Mouse (Mus musculus): ENCODE data around the gene Grap. TPM values are rescaled to one million over a fixed set of nuclear protein-coding genes. Genes with fewer than 3 reads are reported as not detected.

The Grap gene
- polyA plus RNA-seq, 1 experiment from 2014 or later: 11.1 TPM

DNA sequence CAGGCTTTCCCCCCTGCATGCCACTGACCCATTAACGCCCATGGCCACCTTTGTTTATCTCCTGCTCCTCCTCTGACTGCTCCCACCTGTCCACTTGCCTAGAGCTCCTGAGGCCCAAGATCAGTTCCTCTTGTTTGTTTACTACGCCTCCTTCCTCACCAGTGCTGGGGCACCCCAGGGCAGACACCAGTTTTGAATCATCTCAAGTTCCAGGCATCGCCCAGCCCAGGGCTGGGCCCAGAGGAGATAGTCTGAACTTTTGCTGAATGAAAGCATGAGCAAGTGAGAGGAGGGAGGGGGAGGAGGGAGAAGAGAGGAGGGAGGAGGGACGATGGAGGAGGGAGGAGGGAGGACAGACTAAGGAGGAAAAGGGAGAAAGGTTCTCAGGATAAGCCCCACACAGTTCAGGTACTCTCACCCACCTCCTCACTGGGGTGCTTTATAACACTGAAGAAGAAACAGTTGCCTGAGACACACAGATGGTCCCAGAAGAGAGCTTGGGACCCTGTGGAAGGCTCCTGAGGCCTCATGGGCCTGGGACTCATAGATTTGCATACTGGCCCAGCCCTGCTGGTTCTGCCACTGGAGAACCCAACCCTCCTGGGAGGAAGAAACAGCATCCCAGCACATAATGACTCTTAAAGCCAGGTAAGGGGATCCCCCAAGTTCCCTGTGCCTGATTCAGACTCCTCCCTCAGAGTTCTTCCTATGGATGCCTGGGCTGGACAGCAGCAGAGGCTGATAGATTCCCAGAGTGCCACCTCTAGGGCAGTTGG is 26.2 kb downstream of the Grap start:
- H3K27ac ChIP-seq: no peak overlapping the region
- peaks cover 18% of the 10 kb centered on the region for H3K4me1 ChIP-seq (replicated peaks)
- no peak overlapping the region for H3K9ac ChIP-seq (replicated peaks)
- ATAC-seq: no peak
- H3K27me3 ChIP-seq: peaks cover 17% of the 10 kb centered on the region
- no peaks in the 10 kb centered on the region for H3K9me3 ChIP-seq
- no peak overlapping the region for H3K4me3 ChIP-seq (replicated peaks)
- WGBS: 72% methylated on average over 4 of the region's 4 CpGs
- H3K36me3 ChIP-seq: no peaks in the 10 kb centered on the region
- H3K4me2 ChIP-seq (replicated peaks): no peak overlapping the region

DNA sequence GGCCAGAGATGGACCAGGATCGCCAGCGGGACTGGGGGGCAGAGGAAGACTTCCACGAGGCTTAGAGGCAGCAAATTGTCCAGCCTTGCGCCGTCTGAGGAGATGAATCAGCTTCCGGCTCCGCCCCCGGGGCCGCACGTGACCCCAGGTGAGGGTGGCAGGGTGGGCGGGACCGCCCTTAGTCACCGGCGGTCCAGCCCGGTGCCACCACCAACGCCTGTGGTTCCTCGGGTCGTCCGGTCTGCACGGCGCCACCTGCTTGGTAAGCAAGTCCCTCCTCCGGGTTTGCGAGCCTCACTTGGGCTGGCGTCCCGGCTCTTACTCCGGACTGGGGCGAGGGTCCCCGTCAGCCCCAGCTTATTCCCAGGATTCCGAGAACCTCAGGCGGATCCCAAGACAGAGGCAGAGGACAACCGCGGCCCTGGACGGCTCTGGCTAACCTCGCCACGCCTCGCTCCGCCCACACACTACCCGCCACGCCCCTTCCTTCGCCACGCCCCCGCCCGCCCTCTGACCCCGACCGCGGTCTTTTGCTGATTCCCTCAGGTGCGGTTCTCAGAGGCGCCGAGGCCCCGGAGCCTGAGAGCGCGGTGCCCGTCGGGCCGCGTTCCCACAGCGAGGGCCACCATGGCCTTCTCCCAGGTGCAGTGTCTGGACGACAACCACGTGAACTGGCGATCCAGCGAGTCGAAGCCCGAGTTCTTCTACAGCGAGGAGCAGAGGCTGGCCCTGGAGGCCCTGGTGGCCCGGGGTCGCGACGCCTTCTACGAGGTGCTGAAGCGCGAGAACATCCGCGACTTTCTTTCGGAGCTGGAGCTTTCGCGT is 31.1 kb downstream of the Grap start, which contains the start of gene Fam83g:
Fam83g (plus strand) TSS at position 185 of the 825 bp plus-strand sequence.
- Histone ChIP-seq H3K4me2 (replicated peaks) (peak within 1 kb of the TSS; percentile 53), H3K36me3 (no peaks in the 10 kb centered on the region), H3K4me3 (replicated peaks) (peak within 1 kb of the TSS; percentile 36), H3K9me3 (no peaks in the 10 kb centered on the region), H3K27ac (no peak within 1 kb of the TSS), H3K9ac (replicated peaks) (no peak within 1 kb of the TSS), H3K27me3 (peaks cover 41% of the 10 kb centered on the region), H3K4me1 (replicated peaks) (peaks cover 12% of the 10 kb centered on the region; the same call in 1 of the 2 replicates)
- ATAC-seq: peak; percentile 58; the same call in 1 of the 2 replicates
- 2% methylated on average over 74 of the region's 76 CpGs for WGBS

DNA sequence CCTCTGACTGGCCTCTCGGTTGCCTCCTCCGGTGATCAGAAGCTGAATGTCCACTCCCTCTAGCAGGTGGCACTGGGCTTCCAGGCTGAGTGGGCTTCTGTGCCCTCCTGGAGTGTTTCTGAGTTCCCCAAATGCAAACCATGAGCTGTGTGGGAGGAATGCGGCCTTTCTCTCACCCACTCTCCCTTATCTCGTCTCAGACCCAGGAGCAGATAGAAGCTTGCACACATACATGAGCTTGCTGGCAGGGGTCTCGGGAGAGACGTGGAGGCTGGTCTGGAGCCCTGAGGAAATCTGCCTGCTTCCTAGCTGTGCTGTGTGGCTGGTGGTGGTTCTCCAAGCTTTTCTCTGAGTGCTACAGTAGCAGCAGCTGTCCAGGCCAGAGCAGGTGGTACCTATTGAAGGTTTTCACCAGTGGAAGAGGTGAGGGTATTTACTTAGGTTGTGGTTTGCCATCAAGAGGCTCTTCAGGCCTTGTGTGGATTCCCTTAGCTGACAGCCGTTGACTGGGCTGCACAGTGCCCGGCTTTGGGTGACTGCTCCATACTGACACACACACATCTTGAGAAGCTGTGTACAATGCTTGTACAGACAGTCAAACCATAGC is 32.2 kb downstream of the Grap start:
- Histone ChIP-seq H3K9ac (replicated peaks) (no peak overlapping the region), H3K9me3 (no peaks in the 10 kb centered on the region), H3K27me3 (peaks cover 41% of the 10 kb centered on the region), H3K27ac (no peak overlapping the region), H3K4me3 (replicated peaks) (no peak overlapping the region), H3K4me1 (replicated peaks) (peaks cover 12% of the 10 kb centered on the region; the same call in 1 of the 2 replicates), H3K4me2 (replicated peaks) (no peak overlapping the region), H3K36me3 (no peaks in the 10 kb centered on the region)
- WGBS: 82% methylated on average over 8 of the region's 8 CpGs
- no peak for ATAC-seq

DNA sequence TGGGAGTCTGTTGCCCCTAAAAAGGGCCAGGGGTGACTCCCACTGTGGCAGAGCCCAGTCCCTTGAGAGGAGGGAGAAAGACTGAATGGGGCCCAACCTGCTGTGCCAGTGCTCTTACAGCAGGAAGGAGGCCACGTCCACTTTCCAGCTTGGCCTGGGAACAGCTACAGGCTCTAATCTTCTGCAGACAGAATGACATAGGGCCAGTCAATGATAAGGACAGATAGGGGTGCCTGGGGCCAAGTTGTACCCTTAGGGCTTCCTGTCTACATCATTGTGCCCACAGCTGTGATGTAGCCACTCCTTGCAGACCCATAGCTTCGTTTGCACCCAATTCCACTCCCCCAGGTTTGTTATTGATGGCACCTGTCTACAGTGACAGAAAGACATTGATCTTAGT is 33.1 kb downstream of the Grap start:
- peaks cover 41% of the 10 kb centered on the region for H3K27me3 ChIP-seq
- no peak overlapping the region for H3K4me3 ChIP-seq (replicated peaks)
- H3K4me2 ChIP-seq (replicated peaks): no peak overlapping the region
- peaks cover 12% of the 10 kb centered on the region; the same call in 1 of the 2 replicates for H3K4me1 ChIP-seq (replicated peaks)
- 84% methylated on average over 2 of the region's 2 CpGs for WGBS
- H3K9ac ChIP-seq (replicated peaks): no peak overlapping the region
- H3K9me3 ChIP-seq: no peaks in the 10 kb centered on the region
- no peaks in the 10 kb centered on the region for H3K36me3 ChIP-seq
- no peak for ATAC-seq
- H3K27ac ChIP-seq: no peak overlapping the region

DNA sequence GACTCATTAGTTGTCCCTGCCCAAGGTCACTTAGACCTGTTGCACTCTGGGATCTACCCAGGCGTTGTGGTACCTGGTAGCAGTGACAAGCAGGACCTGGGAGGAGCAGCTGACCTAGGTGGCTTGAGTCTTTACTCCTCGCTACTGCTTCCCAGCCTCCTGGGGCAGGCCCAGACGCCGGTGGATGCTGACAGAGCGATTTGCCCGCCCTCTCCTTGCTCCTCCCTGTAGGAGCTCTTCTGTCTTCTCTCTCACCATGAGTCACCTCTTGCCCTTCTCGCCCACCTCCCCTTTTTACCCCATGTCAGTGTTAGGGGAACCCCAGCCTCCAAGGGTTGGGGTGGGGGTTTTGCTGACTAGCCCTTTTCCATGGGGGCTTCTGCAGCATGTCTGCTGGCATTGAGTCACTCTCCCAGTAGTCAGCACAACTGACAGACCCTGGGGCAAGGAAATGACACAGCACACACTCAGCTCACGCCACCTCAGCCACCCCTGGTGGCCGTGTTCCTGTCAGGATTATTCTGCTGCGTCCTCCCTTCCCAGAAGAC is 33.9 kb downstream of the Grap start:
- 50% methylated on average over 10 of the region's 10 CpGs for WGBS
- no peak overlapping the region for H3K4me3 ChIP-seq (replicated peaks)
- no peak for ATAC-seq
- H3K36me3 ChIP-seq: no peaks in the 10 kb centered on the region
- peaks cover 12% of the 10 kb centered on the region; the same call in 1 of the 2 replicates for H3K4me1 ChIP-seq (replicated peaks)
- H3K9ac ChIP-seq (replicated peaks): no peak overlapping the region
- no peak overlapping the region for H3K27ac ChIP-seq
- H3K27me3 ChIP-seq: peaks cover 41% of the 10 kb centered on the region
- H3K4me2 ChIP-seq (replicated peaks): no peak overlapping the region
- no peaks in the 10 kb centered on the region for H3K9me3 ChIP-seq

DNA sequence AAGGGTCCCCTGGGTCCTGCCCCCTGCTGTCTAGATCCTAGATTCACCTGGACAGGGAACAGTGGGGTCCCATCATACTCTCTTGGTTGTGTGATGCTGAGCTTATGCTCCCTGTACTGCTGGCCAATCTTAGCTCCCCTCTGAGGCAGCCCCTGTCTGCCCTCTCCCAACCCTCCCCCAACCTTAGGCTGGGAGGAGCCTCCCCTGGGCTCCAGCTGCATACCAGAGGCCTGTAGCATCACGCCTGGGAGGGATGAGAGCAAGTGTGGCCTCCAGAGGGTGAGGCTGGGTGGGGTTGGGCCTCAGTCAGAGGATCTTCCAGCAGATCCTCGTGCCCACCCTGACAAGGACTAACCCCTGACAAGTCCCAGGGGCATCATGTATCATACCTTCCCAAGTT is 34.5 kb downstream of the Grap start:
- Histone ChIP-seq H3K4me3 (replicated peaks) (no peak overlapping the region), H3K27me3 (peaks cover 40% of the 10 kb centered on the region), H3K4me2 (replicated peaks) (no peak overlapping the region), H3K9ac (replicated peaks) (no peak overlapping the region), H3K27ac (no peak overlapping the region), H3K9me3 (no peaks in the 10 kb centered on the region), H3K4me1 (replicated peaks) (peaks cover 12% of the 10 kb centered on the region; the same call in 1 of the 2 replicates), H3K36me3 (no peaks in the 10 kb centered on the region)
- no peak for ATAC-seq
- 55% methylated on average over 2 of the region's 2 CpGs for WGBS

DNA sequence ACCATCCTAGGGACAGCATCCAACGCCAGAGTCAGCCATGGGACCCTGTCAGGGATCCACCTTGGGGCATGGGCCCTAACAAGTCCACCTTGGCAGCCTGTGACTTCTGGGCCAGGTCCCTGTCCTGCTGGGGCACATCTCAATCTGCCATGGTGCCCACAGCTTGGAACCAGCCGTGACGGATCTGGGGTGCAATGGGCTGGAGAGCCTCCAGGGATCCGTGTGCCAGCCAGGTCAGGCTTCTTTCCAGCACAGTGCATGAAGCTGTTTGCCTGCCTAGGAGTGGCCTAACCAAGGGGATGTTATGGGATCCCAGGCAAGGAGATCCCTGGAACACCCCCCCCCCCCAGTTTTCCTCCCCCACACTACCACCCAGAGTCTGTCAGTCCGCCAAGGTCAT is 39.9 kb downstream of the Grap start:
- Histone ChIP-seq H3K9me3 (no peaks in the 10 kb centered on the region), H3K4me3 (replicated peaks) (no peak overlapping the region), H3K4me1 (replicated peaks) (no peaks in the 10 kb centered on the region), H3K27me3 (no peaks in the 10 kb centered on the region), H3K27ac (no peak overlapping the region), H3K4me2 (replicated peaks) (no peak overlapping the region), H3K36me3 (no peaks in the 10 kb centered on the region), H3K9ac (replicated peaks) (no peak overlapping the region)
- WGBS: 88% methylated on average over 5 of the region's 5 CpGs
- ATAC-seq: no peak

DNA sequence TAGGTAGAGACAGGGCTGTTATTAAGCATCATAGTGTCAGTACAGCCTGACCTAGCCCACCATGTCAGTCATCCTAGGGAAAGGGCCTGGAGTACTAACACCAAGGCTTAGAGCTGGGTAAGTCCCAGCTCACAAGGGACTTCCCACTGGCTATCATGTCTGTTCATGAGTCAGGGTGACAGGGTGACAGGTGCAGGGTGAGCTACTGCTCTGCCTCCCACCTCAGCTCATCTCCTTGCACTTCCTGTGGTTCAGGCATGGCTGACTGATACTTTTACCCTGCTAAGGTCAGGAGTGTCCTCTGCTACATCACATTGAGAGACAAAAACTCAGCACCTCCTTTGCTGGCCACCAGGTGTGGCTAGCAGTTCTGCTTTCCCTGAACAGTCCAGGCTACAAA is 45.8 kb downstream of the Grap start:
- no peaks in the 10 kb centered on the region for H3K9me3 ChIP-seq
- no peaks in the 10 kb centered on the region for H3K27me3 ChIP-seq
- no peak for ATAC-seq
- no peaks in the 10 kb centered on the region for H3K36me3 ChIP-seq
- H3K4me1 ChIP-seq (replicated peaks): peaks cover 15% of the 10 kb centered on the region
- no peak overlapping the region for H3K9ac ChIP-seq (replicated peaks)
- no peak overlapping the region for H3K4me2 ChIP-seq (replicated peaks)
- no peak overlapping the region for H3K27ac ChIP-seq
- no peak overlapping the region for H3K4me3 ChIP-seq (replicated peaks)

DNA sequence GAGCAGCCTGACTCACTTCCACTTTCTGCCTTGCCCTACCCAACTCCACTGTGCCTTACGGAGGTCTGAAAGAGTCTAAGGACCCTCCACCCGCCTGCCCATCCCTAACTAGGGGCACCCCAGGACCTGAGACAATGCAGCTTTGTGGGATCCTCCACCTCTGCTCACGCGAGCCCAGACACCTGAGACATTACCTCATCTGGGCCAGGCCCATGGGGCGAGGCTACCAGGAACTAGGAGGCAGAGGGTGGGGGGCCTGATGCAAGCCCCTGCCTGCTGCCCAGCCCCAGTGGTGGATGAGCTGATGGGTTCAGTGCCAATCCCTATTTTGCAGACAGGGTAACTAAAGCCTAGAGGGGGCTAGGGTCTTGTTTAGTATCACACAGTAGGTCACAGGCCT is 46.4 kb downstream of the Grap start:
- WGBS: 92% methylated on average over 5 of the region's 5 CpGs
- Histone ChIP-seq H3K4me3 (replicated peaks) (no peak overlapping the region), H3K9ac (replicated peaks) (no peak overlapping the region), H3K27me3 (no peaks in the 10 kb centered on the region), H3K36me3 (no peaks in the 10 kb centered on the region), H3K4me1 (replicated peaks) (peaks cover 15% of the 10 kb centered on the region), H3K9me3 (no peaks in the 10 kb centered on the region), H3K27ac (no peak overlapping the region), H3K4me2 (replicated peaks) (no peak overlapping the region)
- no peak for ATAC-seq

DNA sequence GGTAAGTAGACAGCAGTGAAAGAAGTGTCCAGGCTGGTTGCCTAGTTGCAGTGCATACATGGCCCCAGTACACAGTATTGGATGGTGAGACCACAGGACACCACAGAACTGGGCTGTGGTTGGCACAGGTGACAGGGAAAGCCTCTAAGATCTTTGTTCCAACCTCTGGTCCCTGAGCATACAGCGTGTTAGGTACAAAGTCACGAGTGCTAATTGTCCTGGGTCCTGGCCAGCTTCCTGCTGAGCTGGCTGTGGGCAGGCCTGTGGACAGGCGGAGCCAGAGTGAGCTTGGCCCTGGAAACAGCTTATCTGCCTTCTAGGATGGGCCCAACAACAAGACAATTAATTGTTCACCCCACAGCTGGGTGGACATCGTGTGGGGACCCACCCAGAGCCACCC is 46.9 kb downstream of the Grap start:
- no peak overlapping the region for H3K9ac ChIP-seq (replicated peaks)
- no peaks in the 10 kb centered on the region for H3K27me3 ChIP-seq
- 58% methylated on average over 4 of the region's 4 CpGs for WGBS
- no peak overlapping the region for H3K27ac ChIP-seq
- H3K4me2 ChIP-seq (replicated peaks): no peak overlapping the region
- H3K4me3 ChIP-seq (replicated peaks): no peak overlapping the region
- no peaks in the 10 kb centered on the region for H3K9me3 ChIP-seq
- peaks cover 15% of the 10 kb centered on the region for H3K4me1 ChIP-seq (replicated peaks)
- no peaks in the 10 kb centered on the region for H3K36me3 ChIP-seq
- ATAC-seq: no peak

DNA sequence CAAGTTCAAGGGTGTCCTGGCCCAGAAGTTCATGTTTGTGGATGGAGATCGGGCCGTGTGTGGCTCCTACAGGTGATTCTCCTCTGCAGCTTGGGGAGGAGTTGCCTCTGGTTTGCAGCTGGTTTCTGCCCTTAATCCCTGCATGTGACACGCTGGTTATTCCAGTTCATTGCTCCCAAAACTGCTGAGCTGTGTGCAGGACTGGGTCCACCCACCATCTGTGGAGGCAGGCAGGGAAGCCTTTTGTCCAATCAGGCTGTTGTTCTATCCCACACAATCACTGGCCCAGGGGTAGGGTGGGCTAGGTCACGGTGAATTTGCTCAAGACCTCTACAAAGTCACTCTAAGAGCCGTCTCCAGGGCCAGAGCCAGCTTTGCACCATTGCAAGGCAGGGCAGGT is 48.6 kb downstream of the Grap start:
- 33% methylated on average over 5 of the region's 5 CpGs for WGBS
- no peak for ATAC-seq
- Histone ChIP-seq H3K4me3 (replicated peaks) (no peak overlapping the region), H3K9ac (replicated peaks) (no peak overlapping the region), H3K4me2 (replicated peaks) (no peak overlapping the region), H3K9me3 (no peaks in the 10 kb centered on the region), H3K27ac (no peak overlapping the region), H3K36me3 (no peaks in the 10 kb centered on the region), H3K27me3 (no peaks in the 10 kb centered on the region), H3K4me1 (replicated peaks) (peaks cover 15% of the 10 kb centered on the region)

DNA sequence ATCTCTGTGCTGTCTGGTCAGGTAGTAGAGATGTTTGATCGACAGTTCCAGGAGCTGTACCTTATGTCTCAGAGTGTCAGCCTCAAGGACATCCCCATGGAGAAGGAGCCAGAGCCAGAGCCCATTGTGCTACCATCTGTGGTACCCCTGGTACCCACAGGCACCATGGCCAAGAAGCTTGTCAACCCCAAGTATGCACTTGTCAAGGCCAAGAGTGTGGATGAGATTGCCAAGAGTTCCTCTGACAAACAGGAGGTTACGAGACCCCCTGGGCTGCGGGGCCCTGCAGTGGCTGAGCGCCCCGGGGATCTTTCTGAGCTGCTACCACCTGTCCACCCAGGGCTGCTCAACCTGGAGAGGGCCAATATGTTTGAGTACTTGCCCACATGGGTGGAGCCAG is 49.4 kb downstream of the Grap start:
- H3K9me3 ChIP-seq: no peaks in the 10 kb centered on the region
- 95% methylated on average over 5 of the region's 5 CpGs for WGBS
- no peak overlapping the region for H3K4me2 ChIP-seq (replicated peaks)
- ATAC-seq: no peak
- no peaks in the 10 kb centered on the region for H3K27me3 ChIP-seq
- H3K4me1 ChIP-seq (replicated peaks): peaks cover 15% of the 10 kb centered on the region
- H3K27ac ChIP-seq: no peak overlapping the region
- no peaks in the 10 kb centered on the region for H3K36me3 ChIP-seq
- no peak overlapping the region for H3K4me3 ChIP-seq (replicated peaks)
- H3K9ac ChIP-seq (replicated peaks): no peak overlapping the region

Measured in midbrain, embryonic 13.5 days (tissue).